Mouse (Mus musculus) megakaryocyte-erythroid progenitor cell, adult 5-6 weeks (primary cell): ENCODE data around the gene Slc39a1. TPM values are rescaled to one million over a fixed set of nuclear protein-coding genes. Genes with fewer than 3 reads are reported as not detected.
"Not testable (repeated sequence)": the region's sequence is repeated elsewhere in the genome, so short reads cannot be mapped to it uniquely, and the experiment has no call there.

Experiments used
- ATAC-seq: replicated peaks from 2 replicates; pipeline ENCODE4 v1.8.0; 2016; ENCODE audit warnings: mild to moderate bottlenecking, inconsistent platforms; ENCODE audit not compliant: severe bottlenecking, poor library complexity, low FRiP score, low TSS enrichment
- total RNA-seq, 2 experiments: library from RNA; stranded (forward) in 1 of 2; stranded (reverse) in 1 of 2; fragments of 200-1000, 215-1000 nt in 1 of 2; fragments of >200 nt in 1 of 2; fragmentation: Nextera tagmentation in 1 of 2; gene quantifications; 2 replicates each; pipeline ENCODE4 v1.2.3; 2014 to 2017

Gene Slc39a1
- total RNA-seq, 2 experiments from 2014 or later: 23.2 to 27.2 TPM

GRCm38 (mm10) chr3:90231507-90232333, 16.3 kb upstream of the Slc39a1 start, which contains the start of gene Jtb:
Gene Jtb (plus strand): TSS chr3:90231597.
- peak; percentile 98 for ATAC-seq

- ATAC-seq: no peak
Measured at GRCm38 (mm10) chr3:90241251-90241650, 6.7 kb upstream of the Slc39a1 start.

GRCm38 (mm10) chr3:90241669-90242358, 6.2 kb upstream of the Slc39a1 start:
- peak; percentile 48 for ATAC-seq

GRCm38 (mm10) chr3:90242984-90243775, 4.8 kb upstream of the Slc39a1 start, which contains the start of gene Creb3l4:
Gene Creb3l4 (minus strand): TSS chr3:90243512.
- no peak for ATAC-seq

GRCm38 (mm10) chr3:90245406-90245805, 2.6 kb upstream of the Slc39a1 start:
- ATAC-seq: no peak

- ATAC-seq: no peak
Measured at GRCm38 (mm10) chr3:90247630-90247959, 377 bp upstream of the Slc39a1 start.

GRCm38 (mm10) chr3:90248746-90249100, 751 bp downstream of the Slc39a1 start:
- ATAC-seq: peak; percentile 41

- no peak for ATAC-seq
Measured at GRCm38 (mm10) chr3:90250791-90251190, 2.8 kb downstream of the Slc39a1 start.

- ATAC-seq: not testable (repeated sequence)
Measured at GRCm38 (mm10) chr3:90251731-90252226, 3.8 kb downstream of the Slc39a1 start.

GRCm38 (mm10) chr3:90252659-90253058, 4.7 kb downstream of the Slc39a1 start:
- not testable (repeated sequence) for ATAC-seq

- ATAC-seq: not testable (repeated sequence)
Measured at GRCm38 (mm10) chr3:90253174-90253573, 5.2 kb downstream of the Slc39a1 start.

- peak; percentile 96 for ATAC-seq
Measured at GRCm38 (mm10) chr3:90253653-90254418, 5.9 kb downstream of the Slc39a1 start, which contains the start of gene Crtc2. Gene Crtc2 (plus strand): TSS chr3:90254163.

GRCm38 (mm10) chr3:90254419-90255193, 6.6 kb downstream of the Slc39a1 start:
- ATAC-seq: peak; percentile 48

GRCm38 (mm10) chr3:90255194-90255565, 7.2 kb downstream of the Slc39a1 start:
- no peak for ATAC-seq

- no peak for ATAC-seq
Measured at GRCm38 (mm10) chr3:90255784-90256353, 7.9 kb downstream of the Slc39a1 start.

- ATAC-seq: no peak
Measured at GRCm38 (mm10) chr3:90256731-90257530, 9.0 kb downstream of the Slc39a1 start.

- no peak for ATAC-seq
Measured at GRCm38 (mm10) chr3:90258521-90258920, 10.5 kb downstream of the Slc39a1 start.
